Mouse (Mus musculus) CH12.LX (cell line): Measurements from ENCODE around the gene Marcksl1.

Experiments used
- BHLHE40 ChIP-seq: IDR thresholded peaks from 2 replicates; pipeline ENCODE4 v1.6.1; 2011; ENCODE audit warnings: mild to moderate bottlenecking, low read depth, low read length, improper control_type of control experiment
- CTCF ChIP-seq, 2 experiments: IDR thresholded peaks in 1 of 2; conservative IDR thresholded peaks in 1 of 2; 2 replicates each; pipeline ENCODE4 v1.5.1; 2011 to 2012; ENCODE audit warnings: low read depth in 2 of 2, low read length in 2 of 2, improper control_type of control experiment in 1 of 2, inconsistent platforms in 1 of 2, mild to moderate bottlenecking in 1 of 2, moderate library complexity in 1 of 2
- MAFK ChIP-seq: IDR thresholded peaks from 2 replicates; pipeline ENCODE4 v1.6.1; 2011; ENCODE audit warnings: low read length, improper control_type of control experiment; ENCODE audit not compliant: insufficient replicate concordance
- POLR2A ChIP-seq: IDR thresholded peaks from 2 replicates; pipeline ENCODE4 v1.6.1; 2011; ENCODE audit warnings: low read depth, mild to moderate bottlenecking, improper control_type of control experiment, low read length
- UBTF ChIP-seq: IDR thresholded peaks from 2 replicates; pipeline ENCODE4 v1.6.1; 2012; ENCODE audit warnings: low read depth, mild to moderate bottlenecking, inconsistent platforms, low read length, improper control_type of control experiment, moderate library complexity
- ZMIZ1 ChIP-seq: IDR thresholded peaks from 2 replicates; pipeline ENCODE4 v1.6.1; 2012; ENCODE audit warnings: low read depth, mild to moderate bottlenecking, inconsistent platforms, low read length, improper control_type of control experiment

- TF ChIP-seq POLR2A (no peak), BHLHE40 (no peak), CTCF (conservative IDR thresholded peaks at IDR 0.05 in 1 of 2, IDR thresholded peaks at IDR 0.05 in 1 of 2; ENCODE audit: low read depth in 2 of 2, low read length in 2 of 2) (no peak), MAFK (no peak), ZMIZ1 (no peak), UBTF (no peak)
Observed at GRCm38 (mm10) chr4:129555862-129556531, 42.6 kb downstream of the Marcksl1 start.
